Mouse (Mus musculus): ENCODE data around the gene Prune1. TPM values are rescaled to one million over a fixed set of nuclear protein-coding genes. Genes with fewer than 3 reads are reported as not detected.

Prune1 gene
- polyA plus RNA-seq, 1 experiment = 22.2 TPM

DNA sequence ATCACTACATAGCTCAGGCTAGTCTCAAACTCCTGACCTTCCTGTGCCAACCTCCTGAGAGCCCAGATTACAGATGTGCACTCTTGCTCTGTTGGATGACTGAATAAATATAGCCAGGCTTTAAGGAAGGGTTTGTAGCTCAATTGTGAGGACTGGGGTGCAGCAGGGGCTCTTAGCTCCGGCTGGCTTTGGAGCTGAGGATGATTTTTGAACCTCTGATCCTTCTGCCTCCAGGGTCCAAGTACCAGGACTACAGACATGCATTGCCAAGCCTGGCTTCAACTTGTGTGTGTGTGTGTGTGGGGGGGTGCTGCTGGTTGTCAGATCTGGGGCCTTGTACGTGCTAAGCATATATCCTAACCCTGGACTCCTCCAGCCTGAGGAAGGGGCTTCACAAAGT is 11.0 kb upstream of the Prune1 start:
- no peak for TF ChIP-seq CTCF (IDR thresholded peaks at IDR 0.05; ENCODE audit: borderline replicate concordance, insufficient read depth, low read length)
- no peak for TF ChIP-seq POLR2A (IDR thresholded peaks at IDR 0.05; ENCODE audit: low read depth, low read length)
- Histone ChIP-seq H3K27ac (ENCODE audit: insufficient read depth, low read length) (no peak overlapping the region), H3K4me3 (ENCODE audit: insufficient read depth, low read length) (no peak overlapping the region), H3K4me1 (ENCODE audit: control insufficient read depth, insufficient read depth, low read length) (no peaks in the 10 kb centered on the region)

DNA sequence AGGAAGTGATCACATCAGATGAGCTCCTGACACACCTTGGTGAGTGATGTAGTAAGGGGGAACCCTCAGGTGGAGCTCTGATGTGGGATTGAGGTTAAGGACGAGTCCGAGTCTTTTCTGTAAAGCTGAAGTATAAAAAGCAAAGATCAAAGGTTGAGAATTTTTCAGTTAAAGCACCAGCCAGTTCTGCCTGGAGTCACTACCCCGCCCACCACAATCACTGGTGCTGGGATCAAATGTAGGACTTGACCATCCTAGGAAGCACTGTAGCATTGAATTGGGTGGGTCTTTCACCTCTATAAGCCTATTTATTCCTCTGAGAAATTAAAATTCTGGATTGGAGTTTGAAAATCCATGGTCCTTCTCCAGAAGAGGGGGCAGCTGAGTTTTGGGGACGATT is 9.2 kb upstream of the Prune1 start:
- TF ChIP-seq POLR2A (IDR thresholded peaks at IDR 0.05; ENCODE audit: low read depth, low read length) (no peak), CTCF (IDR thresholded peaks at IDR 0.05; ENCODE audit: borderline replicate concordance, insufficient read depth, low read length) (no peak)
- H3K4me1 ChIP-seq (ENCODE audit: control insufficient read depth, insufficient read depth, low read length) = no peaks in the 10 kb centered on the region
- no peak overlapping the region for H3K27ac ChIP-seq (ENCODE audit: insufficient read depth, low read length)
- no peak overlapping the region for H3K4me3 ChIP-seq (ENCODE audit: insufficient read depth, low read length)

DNA sequence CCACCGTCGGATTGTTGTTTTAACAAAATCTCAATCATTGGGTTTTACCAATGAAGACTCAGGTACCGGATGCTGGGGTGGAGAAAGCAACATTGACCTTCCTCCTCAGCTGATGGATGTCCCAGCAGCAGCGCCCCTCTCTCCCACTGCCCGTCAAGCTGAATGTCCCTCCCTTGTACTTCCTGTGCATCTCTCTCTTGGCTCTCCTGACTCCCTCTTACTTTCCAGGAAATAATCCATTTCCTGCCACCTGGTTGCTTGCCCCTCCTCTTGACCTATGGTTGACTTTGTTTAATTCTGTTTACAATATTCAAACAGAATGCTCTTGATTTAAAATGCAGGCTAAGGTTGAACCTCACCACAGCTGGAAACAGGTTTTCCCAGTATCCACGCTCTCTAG is 8.3 kb upstream of the Prune1 start:
- TF ChIP-seq POLR2A (IDR thresholded peaks at IDR 0.05; ENCODE audit: low read depth, low read length) (no peak), CTCF (IDR thresholded peaks at IDR 0.05; ENCODE audit: borderline replicate concordance, insufficient read depth, low read length) (no peak)
- Histone ChIP-seq H3K27ac (ENCODE audit: insufficient read depth, low read length) (no peak overlapping the region), H3K4me3 (ENCODE audit: insufficient read depth, low read length) (no peak overlapping the region), H3K4me1 (ENCODE audit: control insufficient read depth, insufficient read depth, low read length) (no peaks in the 10 kb centered on the region)

DNA sequence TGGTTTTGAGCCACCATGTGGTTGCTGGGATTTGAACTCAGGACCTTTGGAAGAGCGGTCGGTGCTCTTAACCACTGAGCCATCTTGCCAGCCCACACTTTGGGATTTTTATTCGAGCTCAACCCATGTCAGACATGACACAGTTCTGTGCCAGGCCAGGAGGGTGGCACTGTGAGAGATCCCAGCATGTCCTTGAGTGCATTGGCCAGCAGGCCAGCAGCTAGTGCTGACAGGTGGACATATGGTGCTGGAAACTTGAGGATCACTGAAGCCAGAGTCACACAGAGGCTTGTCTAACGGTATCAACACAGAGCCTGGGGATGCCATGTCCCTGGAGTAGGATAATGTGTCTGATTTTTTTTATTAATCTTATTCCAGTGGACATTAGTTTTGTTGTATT is 7.5 kb upstream of the Prune1 start:
- H3K4me1 ChIP-seq (ENCODE audit: control insufficient read depth, insufficient read depth, low read length) = no peaks in the 10 kb centered on the region
- H3K4me3 ChIP-seq (ENCODE audit: insufficient read depth, low read length) = no peak overlapping the region
- no peak overlapping the region for H3K27ac ChIP-seq (ENCODE audit: insufficient read depth, low read length)
- TF ChIP-seq POLR2A (IDR thresholded peaks at IDR 0.05; ENCODE audit: low read depth, low read length) = no peak
- no peak for TF ChIP-seq CTCF (IDR thresholded peaks at IDR 0.05; ENCODE audit: borderline replicate concordance, insufficient read depth, low read length)

DNA sequence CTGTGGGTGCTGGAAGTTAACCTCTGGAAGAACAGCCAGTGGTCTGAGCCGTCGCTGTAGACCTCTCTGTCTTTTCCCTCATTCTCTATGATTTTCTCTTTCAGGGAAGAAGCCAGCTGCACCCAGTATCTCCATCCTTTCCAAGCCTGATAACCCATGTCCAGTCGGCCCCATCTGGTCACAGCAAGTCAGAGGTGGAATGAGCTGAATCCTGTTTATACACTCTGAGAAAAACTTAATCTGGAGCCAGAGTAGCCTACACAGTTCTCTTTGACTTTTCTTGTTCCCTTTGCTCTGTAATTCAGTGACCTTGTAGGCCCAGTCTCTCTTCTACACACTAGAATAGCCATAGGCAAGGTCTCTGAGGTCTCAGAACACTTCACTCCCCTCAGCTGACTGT is 5.7 kb upstream of the Prune1 start:
- H3K4me1 ChIP-seq (ENCODE audit: control insufficient read depth, insufficient read depth, low read length) = no peaks in the 10 kb centered on the region
- no peak for TF ChIP-seq CTCF (IDR thresholded peaks at IDR 0.05; ENCODE audit: borderline replicate concordance, insufficient read depth, low read length)
- no peak for TF ChIP-seq POLR2A (IDR thresholded peaks at IDR 0.05; ENCODE audit: low read depth, low read length)
- H3K4me3 ChIP-seq (ENCODE audit: insufficient read depth, low read length) = no peak overlapping the region
- H3K27ac ChIP-seq (ENCODE audit: insufficient read depth, low read length) = no peak overlapping the region

DNA sequence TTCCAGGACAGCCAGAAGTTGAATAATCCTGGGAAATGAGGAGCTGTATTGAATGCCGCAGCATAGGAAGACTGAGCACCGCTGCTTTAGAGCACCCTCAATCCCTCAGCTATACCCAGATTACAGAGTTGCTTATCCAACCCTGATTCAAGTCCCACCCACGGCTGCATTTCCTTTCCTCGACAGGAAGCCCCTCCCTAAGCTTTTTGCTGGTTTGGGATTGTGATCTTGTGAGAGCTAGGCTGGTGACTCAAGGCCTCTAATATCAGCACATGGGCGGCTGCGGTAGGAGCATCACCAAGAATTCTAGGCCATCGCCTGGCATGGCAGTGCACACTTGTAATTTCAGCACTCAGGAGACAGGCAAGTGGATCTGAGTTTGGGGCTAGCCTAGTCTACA is 4.6 kb upstream of the Prune1 start:
- no peaks in the 10 kb centered on the region for H3K4me1 ChIP-seq (ENCODE audit: control insufficient read depth, insufficient read depth, low read length)
- no peak overlapping the region for H3K4me3 ChIP-seq (ENCODE audit: insufficient read depth, low read length)
- H3K27ac ChIP-seq (ENCODE audit: insufficient read depth, low read length) = no peak overlapping the region
- TF ChIP-seq CTCF (IDR thresholded peaks at IDR 0.05; ENCODE audit: borderline replicate concordance, insufficient read depth, low read length) (no peak), POLR2A (IDR thresholded peaks at IDR 0.05; ENCODE audit: low read depth, low read length) (no peak)

DNA sequence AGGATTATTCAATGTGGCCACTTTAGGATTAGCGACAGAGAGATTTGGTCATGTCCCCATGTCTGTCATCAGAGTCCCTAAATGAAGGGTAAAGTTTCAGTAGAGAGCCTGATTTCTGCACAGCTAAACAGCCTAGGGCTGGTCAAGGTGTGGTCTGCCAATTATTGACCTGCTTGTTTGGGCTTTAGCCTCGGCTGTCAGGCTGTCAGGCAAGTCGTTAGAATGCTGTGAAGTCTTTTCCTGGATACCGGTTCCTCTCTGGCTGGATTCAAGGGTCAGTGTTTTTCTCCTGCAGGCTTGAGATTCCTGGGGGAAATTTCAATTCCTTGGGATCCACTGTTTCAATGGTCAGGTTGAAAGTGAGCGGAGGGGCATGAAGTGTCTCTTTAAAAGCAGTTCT is 4.1 kb upstream of the Prune1 start:
- Histone ChIP-seq H3K4me3 (ENCODE audit: insufficient read depth, low read length) (no peak overlapping the region), H3K27ac (ENCODE audit: insufficient read depth, low read length) (no peak overlapping the region), H3K4me1 (ENCODE audit: control insufficient read depth, insufficient read depth, low read length) (no peaks in the 10 kb centered on the region)
- TF ChIP-seq CTCF (IDR thresholded peaks at IDR 0.05; ENCODE audit: borderline replicate concordance, insufficient read depth, low read length) (no peak), POLR2A (IDR thresholded peaks at IDR 0.05; ENCODE audit: low read depth, low read length) (no peak)

DNA sequence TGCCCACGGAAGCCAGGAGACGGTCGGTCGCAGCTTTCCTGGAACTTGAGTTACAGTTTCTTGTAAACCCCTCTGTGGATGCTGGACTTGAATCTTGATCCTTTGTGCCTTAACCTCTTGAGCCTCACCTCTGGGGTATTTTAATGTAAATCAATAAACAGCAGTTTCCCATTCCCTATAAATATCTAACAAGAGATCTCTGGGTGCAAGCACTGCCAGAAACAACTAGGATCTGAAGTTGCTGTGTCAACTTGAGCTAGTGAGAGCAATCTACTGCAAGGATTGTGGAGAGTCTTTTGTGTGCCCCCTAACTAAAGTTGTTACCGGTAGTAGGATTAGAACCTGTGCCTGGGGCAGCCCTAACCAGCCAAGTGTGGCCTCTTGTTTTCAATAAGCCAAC is 3.5 kb upstream of the Prune1 start:
- Histone ChIP-seq H3K4me3 (ENCODE audit: insufficient read depth, low read length) (no peak overlapping the region), H3K27ac (ENCODE audit: insufficient read depth, low read length) (no peak overlapping the region), H3K4me1 (ENCODE audit: control insufficient read depth, insufficient read depth, low read length) (no peaks in the 10 kb centered on the region)
- TF ChIP-seq POLR2A (IDR thresholded peaks at IDR 0.05; ENCODE audit: low read depth, low read length) = no peak
- TF ChIP-seq CTCF (IDR thresholded peaks at IDR 0.05; ENCODE audit: borderline replicate concordance, insufficient read depth, low read length) = no peak

DNA sequence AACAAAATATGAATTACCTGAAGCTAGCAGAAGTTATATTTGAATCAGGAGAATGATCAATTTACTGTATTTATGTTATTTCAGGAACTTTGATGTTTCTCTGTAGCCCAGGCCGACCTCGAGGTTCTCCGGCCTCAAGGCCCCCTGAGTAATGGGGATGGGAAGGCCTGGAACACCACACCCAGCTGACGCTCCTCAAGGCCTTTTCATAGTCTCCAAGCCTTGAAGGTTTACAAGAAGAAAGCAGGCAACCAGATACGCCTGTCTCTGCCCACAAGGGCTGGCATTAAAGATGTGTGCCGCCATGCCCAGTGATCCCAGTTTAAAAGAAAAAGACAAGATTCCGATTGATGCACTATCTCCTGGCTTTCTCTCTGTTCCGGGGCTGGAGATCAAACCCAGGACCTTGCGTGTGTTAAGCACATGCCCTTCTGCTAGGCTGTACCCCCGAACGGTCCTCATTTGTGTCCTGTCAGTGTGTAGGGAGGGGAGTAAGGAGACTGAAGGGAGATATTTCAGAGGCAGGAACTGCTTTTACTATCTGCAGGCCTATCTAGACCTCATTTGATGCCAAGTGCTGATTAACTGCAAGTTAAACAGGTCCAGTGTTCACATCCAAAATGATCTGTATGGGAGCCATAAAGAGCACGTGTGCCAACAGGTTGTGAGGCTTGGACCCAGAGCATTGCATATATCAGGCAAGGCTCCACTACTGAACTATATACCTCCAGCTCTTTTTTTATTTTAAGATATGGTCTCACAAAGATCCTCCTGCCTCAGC is 2.8 kb upstream of the Prune1 start:
- Histone ChIP-seq H3K27ac (ENCODE audit: insufficient read depth, low read length) (no peak overlapping the region), H3K4me1 (ENCODE audit: control insufficient read depth, insufficient read depth, low read length) (no peaks in the 10 kb centered on the region), H3K4me3 (ENCODE audit: insufficient read depth, low read length) (no peak overlapping the region)
- TF ChIP-seq POLR2A (IDR thresholded peaks at IDR 0.05; ENCODE audit: low read depth, low read length) = no peak
- no peak for TF ChIP-seq CTCF (IDR thresholded peaks at IDR 0.05; ENCODE audit: borderline replicate concordance, insufficient read depth, low read length)

DNA sequence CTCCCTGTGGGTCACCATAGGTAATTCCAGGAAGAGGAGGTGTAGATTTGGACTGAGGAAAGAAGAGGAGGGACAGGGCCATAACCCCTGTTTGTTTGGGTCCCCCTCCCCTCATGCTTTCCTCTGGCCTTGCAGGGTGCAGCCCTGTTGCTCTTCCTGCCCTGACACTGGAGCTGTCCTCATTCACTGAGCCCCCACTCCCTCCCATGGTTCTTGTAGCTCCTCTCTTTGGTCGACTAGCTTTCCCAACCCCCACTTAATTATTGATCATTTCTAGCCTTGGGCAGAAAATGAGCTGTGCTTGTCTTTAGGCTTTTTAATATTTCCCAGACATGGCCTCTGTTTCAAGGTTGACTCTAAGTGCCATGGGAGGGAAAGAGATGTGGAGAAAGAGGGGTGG is 2.2 kb upstream of the Prune1 start:
- peak overlapping the region; percentile 75 for H3K4me3 ChIP-seq (ENCODE audit: insufficient read depth, low read length)
- no peak for TF ChIP-seq POLR2A (IDR thresholded peaks at IDR 0.05; ENCODE audit: low read depth, low read length)
- TF ChIP-seq CTCF (IDR thresholded peaks at IDR 0.05; ENCODE audit: borderline replicate concordance, insufficient read depth, low read length) = no peak
- no peaks in the 10 kb centered on the region for H3K4me1 ChIP-seq (ENCODE audit: control insufficient read depth, insufficient read depth, low read length)
- H3K27ac ChIP-seq (ENCODE audit: insufficient read depth, low read length) = no peak overlapping the region
